18 mouse cellular contexts compared by ENCODE assay signal in genomic region chr11:103922812-103923211, GRCm38 (mm10).
"Had no signal": no experiment of that assay in that cellular context is flagged by ENCODE, and none has a peak within 500 bp of the region (broad histone marks: within the 10 kb centered on the region; RNA-seq: fewer than 3 reads in every experiment).

No protein-coding gene starts in this region.

- H3K4me1 ChIP-seq: limb, embryonic 10.5 days; limb, embryonic 13.5 days; liver, embryonic 13.5 days; midbrain, embryonic 12.5 days; neural tube, embryonic 13.5 days; stomach, embryonic 15.5 days had no signal

- H3K27me3 ChIP-seq: limb, embryonic 13.5 days; liver, embryonic 13.5 days; midbrain, embryonic 12.5 days; neural tube, embryonic 13.5 days; stomach, embryonic 15.5 days had no signal

- DNase-seq: kidney, adult 18-20 months; kidney, postnatal 10 days; kidney, postnatal 36 days; liver, embryonic 13.5 days; lung, adult 2 months; lung, postnatal 14 days; lung, postnatal 4 days; retina, postnatal 1 day; right cerebral cortex, postnatal 25 days; spleen, adult 18-20 months; thymus, postnatal 25 days had no signal

- H3K9me3 ChIP-seq: limb, embryonic 10.5 days; limb, embryonic 13.5 days; liver, embryonic 13.5 days; midbrain, embryonic 12.5 days; neural tube, embryonic 13.5 days; stomach, embryonic 15.5 days had no signal

- H3K36me3 ChIP-seq: stomach, embryonic 15.5 days had no signal

- H3K4me3 ChIP-seq: limb, embryonic 10.5 days; limb, embryonic 13.5 days; liver, embryonic 13.5 days; midbrain, embryonic 12.5 days; myocyte; neural tube, embryonic 13.5 days; stomach, embryonic 15.5 days had no signal

- ATAC-seq: intestine, embryonic 16.5 days had no signal

- H3K9ac ChIP-seq: limb, embryonic 13.5 days; liver, embryonic 13.5 days; midbrain, embryonic 12.5 days; neural tube, embryonic 13.5 days; stomach, embryonic 15.5 days had no signal

- H3K27ac ChIP-seq: limb, embryonic 10.5 days; limb, embryonic 13.5 days; liver, embryonic 13.5 days; midbrain, embryonic 12.5 days; neural tube, embryonic 13.5 days; stomach, embryonic 15.5 days had no signal

- H3K4me2 ChIP-seq: limb, embryonic 13.5 days; liver, embryonic 13.5 days; midbrain, embryonic 12.5 days; neural tube, embryonic 13.5 days; stomach, embryonic 15.5 days had no signal
